Comparison of ENCODE assay signal across 8 mouse cellular contexts in the genomic region with DNA sequence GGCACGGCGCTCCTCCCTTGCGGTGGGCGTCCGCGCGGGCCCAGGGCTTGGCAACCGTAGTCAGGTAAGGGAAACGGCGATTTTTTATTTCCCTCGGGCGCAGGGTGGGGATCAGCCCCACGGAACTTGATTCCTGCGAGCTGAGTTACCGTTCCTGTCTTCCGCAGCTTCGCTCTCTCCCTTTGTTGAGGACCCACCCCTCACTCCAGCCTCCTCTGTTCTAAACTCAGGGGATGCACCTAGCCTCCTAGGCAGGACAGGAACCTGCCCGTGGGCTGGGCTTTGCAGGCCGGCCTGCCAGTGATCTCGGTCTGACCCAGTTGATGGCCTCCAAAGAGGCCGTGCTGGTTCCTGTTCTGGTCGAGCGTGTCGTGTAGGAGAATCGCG. TPM values are rescaled to one million over a fixed set of nuclear protein-coding genes. Genes with fewer than 3 reads are reported as not detected.
DNase-seq lines count a peak whose midpoint lies in the region; ATAC-seq lines count a peak whose summit lies in the region.

No protein-coding gene starts in this region.

- H3K36me3 ChIP-seq in embryonic facial prominence, embryonic 14.5 days (ENCODE audit: control insufficient read depth, insufficient read depth, low read length): peaks cover 47% of the 10 kb centered on the region
- H3K36me3 ChIP-seq in limb, embryonic 10.5 days: peaks cover 59% of the 10 kb centered on the region
- peaks cover 14% of the 10 kb centered on the region for H3K36me3 ChIP-seq in neural tube, embryonic 15.5 days

- under 1% methylated on average over 26 of the region's 26 CpGs for WGBS in embryonic facial prominence, embryonic 14.5 days
- 0% methylated on average over 26 of the region's 26 CpGs for WGBS in limb, embryonic 10.5 days
- WGBS in neural tube, embryonic 15.5 days: under 1% methylated on average over 26 of the region's 26 CpGs

- H3K27me3 ChIP-seq in embryonic facial prominence, embryonic 14.5 days (replicated peaks; ENCODE audit: control insufficient read depth, insufficient read depth, low read length): no peaks in the 10 kb centered on the region
- no peaks in the 10 kb centered on the region for H3K27me3 ChIP-seq in limb, embryonic 10.5 days (ENCODE audit: low read depth, poor library complexity, severe bottlenecking)
- no peaks in the 10 kb centered on the region for H3K27me3 ChIP-seq in neural tube, embryonic 15.5 days (replicated peaks)

- peak overlapping the region; percentile 79 for H3K9ac ChIP-seq in embryonic facial prominence, embryonic 14.5 days (ENCODE audit: low read depth, low read length)
- peak overlapping the region; percentile 56 for H3K9ac ChIP-seq in neural tube, embryonic 15.5 days (replicated peaks)

- peak overlapping the region; percentile 77 for H3K4me3 ChIP-seq in embryonic facial prominence, embryonic 14.5 days (ENCODE audit: low read depth, low read length)
- peak overlapping the region; percentile 77 for H3K4me3 ChIP-seq in limb, embryonic 10.5 days
- peak overlapping the region; percentile 82 for H3K4me3 ChIP-seq in neural tube, embryonic 15.5 days (replicated peaks)

- H3K4me1 ChIP-seq in embryonic facial prominence, embryonic 14.5 days (ENCODE audit: control insufficient read depth, insufficient read depth, low read length): peaks cover 14% of the 10 kb centered on the region
- H3K4me1 ChIP-seq in limb, embryonic 10.5 days: peaks cover 38% of the 10 kb centered on the region
- peaks cover 43% of the 10 kb centered on the region for H3K4me1 ChIP-seq in neural tube, embryonic 15.5 days

- intact Hi-C loops in left cerebral cortex, postnatal 4 days (cut with DNase I): no loop called here

- peak overlapping the region; percentile 87 for H3K4me2 ChIP-seq in embryonic facial prominence, embryonic 14.5 days (ENCODE audit: low read depth, low read length)
- H3K4me2 ChIP-seq in neural tube, embryonic 15.5 days: peak overlapping the region; percentile 93

- 0 out of 2 replicates have a peak, but pooled peaks have one; percentile 0 for ATAC-seq in embryonic facial prominence, embryonic 14.5 days (ENCODE audit: low read depth)
- peak; percentile 0; the same call in 1 of the 2 replicates for ATAC-seq in neural tube, embryonic 15.5 days (ENCODE audit: low FRiP score)

- DNase-seq in left cerebral cortex, postnatal 4 days: peak; percentile 22
- no peak for DNase-seq in left cerebral cortex, adult 18-20 months (ENCODE audit: low spot score in 2 of 2)
- DNase-seq in embryonic facial prominence, embryonic 14.5 days (ENCODE audit: low spot score): no peak
- DNase-seq in limb, embryonic 10.5 days (ENCODE audit: low spot score): no peak
- no peak for DNase-seq in adrenal gland, adult 2 months
- no peak for DNase-seq in adrenal gland, adult 8-10 months
- DNase-seq in B cell, adult 2 months: no peak

- H3K27ac ChIP-seq in embryonic facial prominence, embryonic 14.5 days (replicated peaks; ENCODE audit: low read depth, low read length): peak overlapping the region; percentile 72; the same call in 1 of the 2 replicates
- peak overlapping the region; percentile 94 for H3K27ac ChIP-seq in limb, embryonic 10.5 days
- no peak overlapping the region for H3K27ac ChIP-seq in neural tube, embryonic 15.5 days (replicated peaks)

- H3K9me3 ChIP-seq in embryonic facial prominence, embryonic 14.5 days (ENCODE audit: control insufficient read depth, low read length): no peaks in the 10 kb centered on the region
- H3K9me3 ChIP-seq in limb, embryonic 10.5 days (replicated peaks): no peaks in the 10 kb centered on the region
- no peaks in the 10 kb centered on the region for H3K9me3 ChIP-seq in neural tube, embryonic 15.5 days (replicated peaks)

RNA-seq across cellular contexts. Expression of a gene that starts 0.4 kb away (rescaled TPM):
- 10 to 100 TPM; 15.2 to 17.6 TPM for total RNA-seq in left cerebral cortex, postnatal 4 days (2021)
- total RNA-seq in left cerebral cortex, adult 18-20 months (2021): 10 to 100 TPM; 26.8 to 28.0 TPM
- polyA plus RNA-seq in embryonic facial prominence, embryonic 14.5 days (2014; fragmentation: Nextera tagmentation; extraction: Ambion mirVana): 47.6 and 47.7 TPM in 2 replicates
- 40.5 and 47.2 TPM in 2 replicates for polyA plus RNA-seq in limb, embryonic 10.5 days (2016; fragmentation: Nextera tagmentation; extraction: Ambion mirVana)
- polyA plus RNA-seq in neural tube, embryonic 15.5 days (2015; fragmentation: Nextera tagmentation; extraction: Ambion mirVana): 27.7 and 29.7 TPM in 2 replicates
- total RNA-seq in adrenal gland, adult 2 months (2021): 10 to 100 TPM; 27.5 to 31.0 TPM
- polyA plus RNA-seq in adrenal gland, adult 2 months (2012; rRNA removed): 80.4 and 90.5 TPM in 2 replicates
- 10 to 100 TPM; 28.6 to 37.7 (median 33.2) TPM for total RNA-seq in adrenal gland, adult 8-10 months (2022)

RNA-seq across cellular contexts. Expression of a gene that starts 0.7 kb away (rescaled TPM):
- 10 to 100 TPM; 14.9 to 15.3 TPM for total RNA-seq in left cerebral cortex, postnatal 4 days (2021)
- total RNA-seq in left cerebral cortex, adult 18-20 months (2021): 1 to 10 TPM; 4.2 to 6.5 TPM
- 127 and 153 TPM in 2 replicates for polyA plus RNA-seq in embryonic facial prominence, embryonic 14.5 days (2014; fragmentation: Nextera tagmentation; extraction: Ambion mirVana)
- polyA plus RNA-seq in limb, embryonic 10.5 days (2016; fragmentation: Nextera tagmentation; extraction: Ambion mirVana): 323 and 325 TPM in 2 replicates
- polyA plus RNA-seq in neural tube, embryonic 15.5 days (2015; fragmentation: Nextera tagmentation; extraction: Ambion mirVana): 27.5 and 61.7 TPM in 2 replicates
- 1 to 10 TPM; 4.4 to 5.4 TPM for total RNA-seq in adrenal gland, adult 2 months (2021)
- polyA plus RNA-seq in adrenal gland, adult 2 months (2012; rRNA removed): 2.3 and 3.6 TPM in 2 replicates
- 1 to 10 TPM; 3.5 to 9.6 (median 6.7) TPM for total RNA-seq in adrenal gland, adult 8-10 months (2022)

RNA-seq across cellular contexts. Expression of a gene that starts 6.3 kb away (rescaled TPM):
- total RNA-seq in left cerebral cortex, postnatal 4 days (2021): 10 to 100 TPM; 36.1 to 39.2 TPM
- 10 to 100 TPM; 26.1 to 28.3 TPM for total RNA-seq in left cerebral cortex, adult 18-20 months (2021)
- 188 and 196 TPM in 2 replicates for polyA plus RNA-seq in embryonic facial prominence, embryonic 14.5 days (2014; fragmentation: Nextera tagmentation; extraction: Ambion mirVana)
- 340 and 345 TPM in 2 replicates for polyA plus RNA-seq in limb, embryonic 10.5 days (2016; fragmentation: Nextera tagmentation; extraction: Ambion mirVana)
- 120 and 157 TPM in 2 replicates for polyA plus RNA-seq in neural tube, embryonic 15.5 days (2015; fragmentation: Nextera tagmentation; extraction: Ambion mirVana)
- total RNA-seq in adrenal gland, adult 2 months (2021): 10 to 100 TPM; 29.4 to 37.7 TPM
- polyA plus RNA-seq in adrenal gland, adult 2 months (2012; rRNA removed): 17.8 and 25.0 TPM in 2 replicates
- total RNA-seq in adrenal gland, adult 8-10 months (2022): 10 to 100 TPM; 34.0 to 42.1 (median 38.5) TPM

RNA-seq across cellular contexts. Expression of a gene that starts 28.9 kb away (rescaled TPM):
- total RNA-seq in left cerebral cortex, postnatal 4 days (2021): under 1 TPM; 0.20 to 0.86 TPM
- 1 to 10 TPM in 1 of 2 experiments, under 1 TPM in 1; 0.67 to 1.1 TPM for total RNA-seq in left cerebral cortex, adult 18-20 months (2021)
- 0.54 and 0.60 TPM in 2 replicates for polyA plus RNA-seq in embryonic facial prominence, embryonic 14.5 days (2014; fragmentation: Nextera tagmentation; extraction: Ambion mirVana)
- polyA plus RNA-seq in limb, embryonic 10.5 days (2016; fragmentation: Nextera tagmentation; extraction: Ambion mirVana): 0.30 and 0.91 TPM in 2 replicates
- 0.59 and 0.83 TPM in 2 replicates for polyA plus RNA-seq in neural tube, embryonic 15.5 days (2015; fragmentation: Nextera tagmentation; extraction: Ambion mirVana)
- total RNA-seq in adrenal gland, adult 2 months (2021): under 1 TPM; 0.26 to 0.69 TPM
- polyA plus RNA-seq in adrenal gland, adult 2 months (2012; rRNA removed): 0.09 and 0.15 TPM in 2 replicates
- 1 to 10 TPM in 1 of 4 experiments, under 1 TPM in 3; 0.14 to 1.0 (median 0.62) TPM for total RNA-seq in adrenal gland, adult 8-10 months (2022)

RNA-seq across cellular contexts. Expression of a gene that starts 29.2 kb away (rescaled TPM):
- 10 to 100 TPM; 16.1 to 17.3 TPM for total RNA-seq in left cerebral cortex, postnatal 4 days (2021)
- 10 to 100 TPM; 21.8 to 24.2 TPM for total RNA-seq in left cerebral cortex, adult 18-20 months (2021)
- 56.9 and 62.1 TPM in 2 replicates for polyA plus RNA-seq in embryonic facial prominence, embryonic 14.5 days (2014; fragmentation: Nextera tagmentation; extraction: Ambion mirVana)
- polyA plus RNA-seq in limb, embryonic 10.5 days (2016; fragmentation: Nextera tagmentation; extraction: Ambion mirVana): 78.8 and 81.4 TPM in 2 replicates
- polyA plus RNA-seq in neural tube, embryonic 15.5 days (2015; fragmentation: Nextera tagmentation; extraction: Ambion mirVana): 25.5 and 31.9 TPM in 2 replicates
- 10 to 100 TPM; 26.1 to 28.5 TPM for total RNA-seq in adrenal gland, adult 2 months (2021)
- 74.4 and 97.8 TPM in 2 replicates for polyA plus RNA-seq in adrenal gland, adult 2 months (2012; rRNA removed)
- total RNA-seq in adrenal gland, adult 8-10 months (2022): 10 to 100 TPM; 28.1 to 40.8 (median 34.8) TPM
